Mouse (Mus musculus): ENCODE results near the gene Fbxw11. TPM values are rescaled to one million over a fixed set of nuclear protein-coding genes. Genes with fewer than 3 reads are reported as not detected.

The Fbxw11 gene
- polyA plus RNA-seq, 1 experiment from 2014 or later, result 32.1 TPM

- no peaks in the 10 kb centered on the region for H3K36me3 ChIP-seq (ENCODE audit: control insufficient read depth, insufficient read depth, low read length)
- WGBS, result 77% methylated on average over 6 of the region's 6 CpGs
- no peak overlapping the region for H3K4me3 ChIP-seq (ENCODE audit: low read depth, low read length)
- no peaks in the 10 kb centered on the region for H3K9me3 ChIP-seq (ENCODE audit: control insufficient read depth, low read length)
- no peaks in the 10 kb centered on the region for H3K27me3 ChIP-seq (ENCODE audit: control insufficient read depth, insufficient read depth, low read length)
- H3K27ac ChIP-seq (replicated peaks), result no peak overlapping the region
- ATAC-seq (ENCODE audit: low FRiP score, low TSS enrichment), result no peak
- TF ChIP-seq EP300 (optimal IDR thresholded peaks at IDR 0.05), result no peak
- no peak for TF ChIP-seq CTCF (IDR thresholded peaks at IDR 0.05; ENCODE audit: low read depth)
- 0 out of 2 replicates have a peak, but pooled peaks cover 3% of the 10 kb centered on the region for H3K4me1 ChIP-seq (replicated peaks; ENCODE audit: control insufficient read depth, insufficient read depth)
- H3K4me2 ChIP-seq (replicated peaks; ENCODE audit: low read depth), result no peak overlapping the region
- DNase-seq (ENCODE audit: low spot score), result no peak
- no peak overlapping the region for H3K9ac ChIP-seq (ENCODE audit: low read length)
Measured at GRCm38 (mm10) chr11:32619866-32620456, 22.6 kb upstream of the Fbxw11 start.

- Histone ChIP-seq H3K4me3 (ENCODE audit: low read depth, low read length) (no peak overlapping the region), H3K27ac (replicated peaks) (no peak overlapping the region), H3K27me3 (ENCODE audit: control insufficient read depth, insufficient read depth, low read length) (no peaks in the 10 kb centered on the region), H3K4me1 (replicated peaks; ENCODE audit: control insufficient read depth, insufficient read depth) (0 out of 2 replicates have a peak, but pooled peaks cover 3% of the 10 kb centered on the region), H3K36me3 (ENCODE audit: control insufficient read depth, insufficient read depth, low read length) (no peaks in the 10 kb centered on the region), H3K9ac (ENCODE audit: low read length) (no peak overlapping the region), H3K9me3 (ENCODE audit: control insufficient read depth, low read length) (no peaks in the 10 kb centered on the region), H3K4me2 (replicated peaks; ENCODE audit: low read depth) (no peak overlapping the region)
- 73% methylated on average over 12 of the region's 12 CpGs for WGBS
- DNase-seq (ENCODE audit: low spot score) (peak; percentile 14), ATAC-seq (ENCODE audit: low FRiP score, low TSS enrichment) (no peak)
- no peak for TF ChIP-seq CTCF (IDR thresholded peaks at IDR 0.05; ENCODE audit: low read depth)
- no peak for TF ChIP-seq EP300 (optimal IDR thresholded peaks at IDR 0.05)
Measured at GRCm38 (mm10) chr11:32621831-32622478, 20.6 kb upstream of the Fbxw11 start.

- H3K4me3 ChIP-seq (ENCODE audit: low read depth, low read length), result no peak overlapping the region
- no peak for TF ChIP-seq CTCF (IDR thresholded peaks at IDR 0.05; ENCODE audit: low read depth)
- no peak for TF ChIP-seq EP300 (optimal IDR thresholded peaks at IDR 0.05)
- H3K27me3 ChIP-seq (ENCODE audit: control insufficient read depth, insufficient read depth, low read length), result no peaks in the 10 kb centered on the region
- H3K27ac ChIP-seq (replicated peaks), result no peak overlapping the region
- H3K4me1 ChIP-seq (replicated peaks; ENCODE audit: control insufficient read depth, insufficient read depth), result 0 out of 2 replicates have a peak, but pooled peaks cover 3% of the 10 kb centered on the region
- WGBS, result 86% methylated on average over 13 of the region's 13 CpGs
- no peaks in the 10 kb centered on the region for H3K9me3 ChIP-seq (ENCODE audit: control insufficient read depth, low read length)
- no peaks in the 10 kb centered on the region for H3K36me3 ChIP-seq (ENCODE audit: control insufficient read depth, insufficient read depth, low read length)
- ATAC-seq (ENCODE audit: low FRiP score, low TSS enrichment) (no peak), DNase-seq (ENCODE audit: low spot score) (no peak)
- no peak overlapping the region for H3K4me2 ChIP-seq (replicated peaks; ENCODE audit: low read depth)
- no peak overlapping the region for H3K9ac ChIP-seq (ENCODE audit: low read length)
Measured at GRCm38 (mm10) chr11:32622479-32623190, 19.9 kb upstream of the Fbxw11 start.

GRCm38 (mm10) chr11:32623236-32623635 is 19.3 kb upstream of the Fbxw11 start:
- peak; percentile 12 for DNase-seq (ENCODE audit: low spot score)
- H3K4me1 ChIP-seq (replicated peaks; ENCODE audit: control insufficient read depth, insufficient read depth), result 0 out of 2 replicates have a peak, but pooled peaks cover 3% of the 10 kb centered on the region
- no peak overlapping the region for H3K4me3 ChIP-seq (ENCODE audit: low read depth, low read length)
- H3K27me3 ChIP-seq (ENCODE audit: control insufficient read depth, insufficient read depth, low read length), result no peaks in the 10 kb centered on the region
- no peak overlapping the region for H3K4me2 ChIP-seq (replicated peaks; ENCODE audit: low read depth)
- WGBS, result 84% methylated on average over 5 of the region's 5 CpGs
- H3K36me3 ChIP-seq (ENCODE audit: control insufficient read depth, insufficient read depth, low read length), result no peaks in the 10 kb centered on the region
- no peak for ATAC-seq (ENCODE audit: low FRiP score, low TSS enrichment)
- TF ChIP-seq EP300 (optimal IDR thresholded peaks at IDR 0.05) (no peak), CTCF (IDR thresholded peaks at IDR 0.05; ENCODE audit: low read depth) (no peak)
- no peak overlapping the region for H3K27ac ChIP-seq (replicated peaks)
- H3K9me3 ChIP-seq (ENCODE audit: control insufficient read depth, low read length), result no peaks in the 10 kb centered on the region
- no peak overlapping the region for H3K9ac ChIP-seq (ENCODE audit: low read length)

GRCm38 (mm10) chr11:32623912-32624311 is 18.6 kb upstream of the Fbxw11 start:
- Histone ChIP-seq H3K9ac (ENCODE audit: low read length) (no peak overlapping the region), H3K4me2 (replicated peaks; ENCODE audit: low read depth) (no peak overlapping the region), H3K27me3 (ENCODE audit: control insufficient read depth, insufficient read depth, low read length) (no peaks in the 10 kb centered on the region), H3K27ac (replicated peaks) (no peak overlapping the region), H3K9me3 (ENCODE audit: control insufficient read depth, low read length) (no peaks in the 10 kb centered on the region), H3K4me1 (replicated peaks; ENCODE audit: control insufficient read depth, insufficient read depth) (0 out of 2 replicates have a peak, but pooled peaks cover 3% of the 10 kb centered on the region), H3K36me3 (ENCODE audit: control insufficient read depth, insufficient read depth, low read length) (no peaks in the 10 kb centered on the region), H3K4me3 (ENCODE audit: low read depth, low read length) (no peak overlapping the region)
- 81% methylated on average over 6 of the region's 6 CpGs for WGBS
- ATAC-seq (ENCODE audit: low FRiP score, low TSS enrichment), result no peak
- DNase-seq (ENCODE audit: low spot score), result no peak
- no peak for TF ChIP-seq EP300 (optimal IDR thresholded peaks at IDR 0.05)
